Mouse (Mus musculus) adrenal gland, postnatal 36 days (tissue): ENCODE results near the gene Gm17349. TPM values are rescaled to one million over a fixed set of nuclear protein-coding genes. Genes with fewer than 3 reads are reported as not detected.

Experiments used
- DNase-seq, 2 experiments: peaks; one replicate each; pipeline ENCODE4 v3.0.0; 2021; ENCODE audit warnings: mixed read lengths in 1 of 2
- total RNA-seq, 2 experiments: library from RNA; stranded (reverse); gene quantifications; 2 replicates each; pipeline ENCODE4 v1.2.3; 2021

Gene Gm17349
- total RNA-seq, 2 experiments from 2014 or later: 19.6 to 24.6 TPM

- no peak for DNase-seq
Observed at GRCm38 (mm10) chr15:99661121-99661830, 44.0 kb downstream of the Gm17349 start.

- DNase-seq: no peak
Observed at GRCm38 (mm10) chr15:99658437-99658836, 46.9 kb downstream of the Gm17349 start.

GRCm38 (mm10) chr15:99655956-99656355 lies 49.3 kb downstream of the Gm17349 start:
- no peak for DNase-seq

GRCm38 (mm10) chr15:99653876-99654275 lies 51.4 kb downstream of the Gm17349 start:
- DNase-seq: no peak

GRCm38 (mm10) chr15:99653291-99653690 lies 52.0 kb downstream of the Gm17349 start:
- DNase-seq: no peak

Other genes starting within 250 kb of the Gm17349 start
- gene Nckap5l, start 247.7 kb downstream of the Gm17349 start, total RNA-seq: 10 to 100 TPM; 30.4 to 36.0 TPM
- 1 to 10 TPM; 5.3 to 6.6 TPM for gene Bcdin3d, start 230.8 kb downstream of the Gm17349 start, total RNA-seq
- gene Faim2, start 177.3 kb downstream of the Gm17349 start, total RNA-seq: 10 to 100 TPM; 17.8 to 23.5 TPM
- gene Aqp2, start 126.4 kb downstream of the Gm17349 start, total RNA-seq: 1 to 10 TPM in 1 of 2 experiments, under 1 TPM in 1; 0.82 to 5.0 TPM
- gene Aqp5, start 114.7 kb downstream of the Gm17349 start, total RNA-seq: 1 to 10 TPM; 1.5 to 3.1 TPM
- gene Aqp6, start 104.1 kb downstream of the Gm17349 start, total RNA-seq: not detected
- gene Racgap1, start 53.8 kb downstream of the Gm17349 start, total RNA-seq: 1 to 10 TPM; 7.6 to 7.7 TPM
- gene Asic1, start 35.1 kb downstream of the Gm17349 start, total RNA-seq: under 1 TPM; 0.53 to 0.56 TPM
- gene Smarcd1, start 3.4 kb downstream of the Gm17349 start, total RNA-seq: 10 to 100 TPM; 40.8 to 51.2 TPM
- gene Gpd1, start 12.0 kb upstream of the Gm17349 start, total RNA-seq: 1,000 to 10,000 TPM in 1 of 2 experiments, 100 to 1,000 TPM in 1; 945 to 1,041 TPM
- gene Cox14, start 20.1 kb upstream of the Gm17349 start, total RNA-seq: 100 to 1,000 TPM; 227 to 257 TPM
- gene Cers5, start 67.4 kb upstream of the Gm17349 start, total RNA-seq: 10 to 100 TPM; 49.1 to 56.1 TPM
- 10 to 100 TPM; 42.1 to 43.0 TPM for gene Lima1, start 170.0 kb upstream of the Gm17349 start, total RNA-seq